Mouse (Mus musculus): ENCODE data around the gene Abhd17c. TPM values are rescaled to one million over a fixed set of nuclear protein-coding genes. Genes with fewer than 3 reads are reported as not detected.

Abhd17c gene
- polyA plus RNA-seq, 1 experiment from 2014 or later, result 58.4 TPM

- H3K27me3 ChIP-seq, result peaks cover 27% of the 10 kb centered on the region
Observed at GRCm38 (mm10) chr7:84090793-84091192, 60.9 kb downstream of the Abhd17c start.

GRCm38 (mm10) chr7:84089777-84090176 lies 61.9 kb downstream of the Abhd17c start:
- Histone ChIP-seq H3K27ac (no peak overlapping the region), H3K4me1 (replicated peaks) (peaks cover 19% of the 10 kb centered on the region), H3K9me3 (replicated peaks) (no peaks in the 10 kb centered on the region), H3K4me2 (no peak overlapping the region), H3K9ac (no peak overlapping the region), H3K36me3 (no peaks in the 10 kb centered on the region), H3K27me3 (peaks cover 37% of the 10 kb centered on the region), H3K4me3 (no peak overlapping the region)
- ATAC-seq (replicated peaks; ENCODE audit: insufficient number of reproducible peaks, insufficient read depth, low FRiP score, low read depth), result no peak
- 20% methylated on average over 1 of the region's 1 CpGs for WGBS

More at GRCm38 (mm10) chr7:84090793-84091192, 60.9 kb downstream of the Abhd17c start:
- Histone ChIP-seq H3K9me3 (replicated peaks) (no peaks in the 10 kb centered on the region), H3K4me1 (replicated peaks) (peaks cover 9% of the 10 kb centered on the region), H3K36me3 (no peaks in the 10 kb centered on the region), H3K9ac (no peak overlapping the region), H3K4me2 (no peak overlapping the region), H3K27ac (no peak overlapping the region), H3K4me3 (no peak overlapping the region)
- no peak for ATAC-seq (replicated peaks; ENCODE audit: insufficient number of reproducible peaks, insufficient read depth, low FRiP score, low read depth)
- 45% methylated on average over 4 of the region's 4 CpGs for WGBS

- Histone ChIP-seq H3K27me3 (peaks cover 39% of the 10 kb centered on the region), H3K4me3 (no peak overlapping the region), H3K9me3 (replicated peaks) (no peaks in the 10 kb centered on the region), H3K9ac (no peak overlapping the region), H3K27ac (no peak overlapping the region), H3K36me3 (no peaks in the 10 kb centered on the region), H3K4me1 (replicated peaks) (peaks cover 19% of the 10 kb centered on the region), H3K4me2 (no peak overlapping the region)
- 9% methylated on average over 4 of the region's 4 CpGs for WGBS
- ATAC-seq (replicated peaks; ENCODE audit: insufficient number of reproducible peaks, insufficient read depth, low FRiP score, low read depth), result no peak
Observed at GRCm38 (mm10) chr7:84088971-84089370, 62.7 kb downstream of the Abhd17c start.

GRCm38 (mm10) chr7:84088191-84088590 lies 63.5 kb downstream of the Abhd17c start:
- 61% methylated on average over 3 of the region's 3 CpGs for WGBS
- H3K27me3 ChIP-seq, result peaks cover 39% of the 10 kb centered on the region
- no peak overlapping the region for H3K4me2 ChIP-seq
- no peaks in the 10 kb centered on the region for H3K9me3 ChIP-seq (replicated peaks)
- H3K27ac ChIP-seq, result no peak overlapping the region
- peaks cover 19% of the 10 kb centered on the region for H3K4me1 ChIP-seq (replicated peaks)
- no peaks in the 10 kb centered on the region for H3K36me3 ChIP-seq
- H3K4me3 ChIP-seq, result no peak overlapping the region
- no peak overlapping the region for H3K9ac ChIP-seq
- no peak for ATAC-seq (replicated peaks; ENCODE audit: insufficient number of reproducible peaks, insufficient read depth, low FRiP score, low read depth)

GRCm38 (mm10) chr7:84086039-84086829 lies 65.5 kb downstream of the Abhd17c start, which contains the start of gene Cemip:
Gene Cemip, minus strand, starts transcription at chr7:84086502.
- H3K9me3 ChIP-seq (replicated peaks), result no peaks in the 10 kb centered on the region
- 1% methylated on average over 54 of the region's 54 CpGs for WGBS

GRCm38 (mm10) chr7:84085049-84085945 lies 66.4 kb downstream of the Abhd17c start:
- 5% methylated on average over 39 of the region's 39 CpGs for WGBS
- H3K4me1 ChIP-seq (replicated peaks), result peaks cover 16% of the 10 kb centered on the region
- no peak overlapping the region for H3K27ac ChIP-seq
- no peak; the same call in 1 of the 2 replicates for ATAC-seq (replicated peaks; ENCODE audit: insufficient number of reproducible peaks, insufficient read depth, low FRiP score, low read depth)
- H3K4me3 ChIP-seq, result peak overlapping the region; percentile 49
- no peaks in the 10 kb centered on the region for H3K9me3 ChIP-seq (replicated peaks)
- H3K36me3 ChIP-seq, result no peaks in the 10 kb centered on the region
- H3K9ac ChIP-seq, result no peak overlapping the region
- peaks cover 39% of the 10 kb centered on the region for H3K27me3 ChIP-seq
- peak overlapping the region; percentile 84 for H3K4me2 ChIP-seq

More at GRCm38 (mm10) chr7:84086039-84086829, 65.5 kb downstream of the Abhd17c start, which contains the start of gene Cemip:
- H3K4me1 ChIP-seq (replicated peaks), result peaks cover 16% of the 10 kb centered on the region
- H3K4me3 ChIP-seq, result peak within 1 kb of the TSS; percentile 49
- H3K4me2 ChIP-seq, result peak within 1 kb of the TSS; percentile 84
- H3K27me3 ChIP-seq, result peaks cover 39% of the 10 kb centered on the region
- no peaks in the 10 kb centered on the region for H3K36me3 ChIP-seq
- no peak within 1 kb of the TSS for H3K9ac ChIP-seq
- H3K27ac ChIP-seq, result no peak within 1 kb of the TSS
- peak; percentile 67 for ATAC-seq (replicated peaks; ENCODE audit: insufficient number of reproducible peaks, insufficient read depth, low FRiP score, low read depth)

GRCm38 (mm10) chr7:84077257-84078013 lies 74.3 kb downstream of the Abhd17c start:
- H3K9ac ChIP-seq, result no peak overlapping the region
- no peak for ATAC-seq (replicated peaks; ENCODE audit: insufficient number of reproducible peaks, insufficient read depth, low FRiP score, low read depth)
- no peaks in the 10 kb centered on the region for H3K9me3 ChIP-seq (replicated peaks)
- no peak overlapping the region for H3K4me3 ChIP-seq
- H3K27ac ChIP-seq, result no peak overlapping the region
- H3K36me3 ChIP-seq, result no peaks in the 10 kb centered on the region
- H3K4me2 ChIP-seq, result no peak overlapping the region
- 68% methylated on average over 7 of the region's 7 CpGs for WGBS
- H3K27me3 ChIP-seq, result no peaks in the 10 kb centered on the region; the same call in 1 of the 2 replicates
- no peaks in the 10 kb centered on the region for H3K4me1 ChIP-seq (replicated peaks)

GRCm38 (mm10) chr7:84074266-84074665 lies 77.4 kb downstream of the Abhd17c start:
- Histone ChIP-seq H3K27ac (no peak overlapping the region), H3K27me3 (no peaks in the 10 kb centered on the region; the same call in 1 of the 2 replicates), H3K4me1 (replicated peaks) (no peaks in the 10 kb centered on the region), H3K9me3 (replicated peaks) (no peaks in the 10 kb centered on the region), H3K4me3 (no peak overlapping the region), H3K36me3 (no peaks in the 10 kb centered on the region), H3K4me2 (no peak overlapping the region), H3K9ac (no peak overlapping the region)
- WGBS, result 37% methylated on average over 8 of the region's 8 CpGs
- no peak for ATAC-seq (replicated peaks; ENCODE audit: insufficient number of reproducible peaks, insufficient read depth, low FRiP score, low read depth)

GRCm38 (mm10) chr7:84073856-84074255 lies 77.8 kb downstream of the Abhd17c start:
- 67% methylated on average over 3 of the region's 3 CpGs for WGBS
- ATAC-seq (replicated peaks; ENCODE audit: insufficient number of reproducible peaks, insufficient read depth, low FRiP score, low read depth), result no peak
- H3K9me3 ChIP-seq (replicated peaks), result no peaks in the 10 kb centered on the region
- H3K4me3 ChIP-seq, result no peak overlapping the region
- H3K4me1 ChIP-seq (replicated peaks), result no peaks in the 10 kb centered on the region
- H3K27me3 ChIP-seq, result no peaks in the 10 kb centered on the region; the same call in 1 of the 2 replicates
- no peak overlapping the region for H3K9ac ChIP-seq
- no peak overlapping the region for H3K27ac ChIP-seq
- no peaks in the 10 kb centered on the region for H3K36me3 ChIP-seq
- H3K4me2 ChIP-seq, result no peak overlapping the region

- Histone ChIP-seq H3K9me3 (replicated peaks) (no peaks in the 10 kb centered on the region), H3K4me2 (no peak overlapping the region), H3K9ac (no peak overlapping the region), H3K27ac (no peak overlapping the region), H3K4me1 (replicated peaks) (no peaks in the 10 kb centered on the region), H3K4me3 (no peak overlapping the region), H3K27me3 (no peaks in the 10 kb centered on the region; the same call in 1 of the 2 replicates), H3K36me3 (no peaks in the 10 kb centered on the region)
- ATAC-seq (replicated peaks; ENCODE audit: insufficient number of reproducible peaks, insufficient read depth, low FRiP score, low read depth), result no peak
- 65% methylated on average over 5 of the region's 5 CpGs for WGBS
Observed at GRCm38 (mm10) chr7:84068931-84069330, 82.8 kb downstream of the Abhd17c start.
